ENCODE assay signal across 9 mouse cellular contexts in genomic region chr2:146061421-146062300, GRCm38 (mm10).
DNase-seq lines count a peak whose midpoint lies in the region; ATAC-seq and TF ChIP-seq lines count a peak whose summit lies in the region.
"Had no signal": no experiment of that assay in that cellular context is flagged by ENCODE, and none has a peak within 500 bp of the region (broad histone marks: within the 10 kb centered on the region; RNA-seq: fewer than 3 reads in every experiment).

No protein-coding gene starts in this region.

- no peak overlapping the region for H3K27ac ChIP-seq in heart, embryonic 16.5 days (ENCODE audit: low read length)
- peak overlapping the region; percentile 30; the same call in 1 of the 2 replicates for H3K27ac ChIP-seq in hindbrain, embryonic 13.5 days
- no peak overlapping the region for H3K27ac ChIP-seq in midbrain, postnatal 0 days (ENCODE audit: low read depth, low read length)

- no peak overlapping the region for H3K9ac ChIP-seq in heart, embryonic 16.5 days (ENCODE audit: low read length)
- H3K9ac ChIP-seq in hindbrain, embryonic 13.5 days, result no peak overlapping the region
- H3K9ac ChIP-seq in midbrain, postnatal 0 days (replicated peaks; ENCODE audit: low read length, poor library complexity, severe bottlenecking), result no peak overlapping the region

- no peaks in the 10 kb centered on the region for H3K36me3 ChIP-seq in heart, embryonic 16.5 days (ENCODE audit: control insufficient read depth, insufficient read depth)
- no peaks in the 10 kb centered on the region for H3K36me3 ChIP-seq in hindbrain, embryonic 13.5 days
- no peaks in the 10 kb centered on the region for H3K36me3 ChIP-seq in midbrain, postnatal 0 days (ENCODE audit: insufficient read depth, low read length)

- no peak for ATAC-seq in heart, embryonic 16.5 days (replicated peaks; ENCODE audit: extremely low read depth, insufficient read depth, low FRiP score)
- ATAC-seq in hindbrain, embryonic 13.5 days (ENCODE audit: low FRiP score), result peak; percentile 56; the same call in 1 of the 2 replicates
- peak; percentile 36; the same call in 1 of the 2 replicates for ATAC-seq in midbrain, postnatal 0 days (ENCODE audit: low FRiP score)
- ATAC-seq in megakaryocyte-erythroid progenitor cell, adult 5-6 weeks (replicated peaks; ENCODE audit: low FRiP score, low TSS enrichment, poor library complexity, severe bottlenecking), result no peak

- no peak for TF ChIP-seq CTCF in brain, embryonic 14.5 days (IDR thresholded peaks at IDR 0.05; ENCODE audit: borderline replicate concordance, extremely low read depth, insufficient read depth, insufficient read length)
- TF ChIP-seq CTCF in midbrain, postnatal 0 days (IDR thresholded peaks at IDR 0.05), result no peak

- 74% methylated on average over 16 of the region's 16 CpGs for WGBS in heart, embryonic 16.5 days
- WGBS in hindbrain, embryonic 13.5 days, result 35% methylated on average over 16 of the region's 16 CpGs
- 42% methylated on average over 16 of the region's 16 CpGs for WGBS in midbrain, postnatal 0 days

- no peaks in the 10 kb centered on the region for H3K9me3 ChIP-seq in heart, embryonic 16.5 days (replicated peaks; ENCODE audit: control insufficient read depth, low read length)
- no peaks in the 10 kb centered on the region for H3K9me3 ChIP-seq in hindbrain, embryonic 13.5 days
- H3K9me3 ChIP-seq in midbrain, postnatal 0 days (ENCODE audit: low read length), result no peaks in the 10 kb centered on the region

- H3K4me3 ChIP-seq in heart, embryonic 16.5 days (ENCODE audit: low read length), result no peak overlapping the region
- H3K4me3 ChIP-seq in hindbrain, embryonic 13.5 days, result peak overlapping the region; percentile 4; the same call in 1 of the 2 replicates
- H3K4me3 ChIP-seq in midbrain, postnatal 0 days (ENCODE audit: low read depth, low read length), result no peak overlapping the region
- H3K4me3 ChIP-seq: erythroblast, embryonic 14.5 days had no signal

- 0 out of 2 replicates have a peak overlapping the region, but pooled peaks have one; percentile 1 for H3K4me2 ChIP-seq in heart, embryonic 16.5 days (ENCODE audit: low read depth, low read length)
- H3K4me2 ChIP-seq in hindbrain, embryonic 13.5 days, result peak overlapping the region; percentile 46
- peak overlapping the region; percentile 26 for H3K4me2 ChIP-seq in midbrain, postnatal 0 days (ENCODE audit: low read depth, low read length, poor library complexity, severe bottlenecking)

- TF ChIP-seq POLR2A in brain, embryonic 14.5 days (IDR thresholded peaks at IDR 0.05; ENCODE audit: borderline replicate concordance, extremely low read depth, insufficient read depth, insufficient read length, poor library complexity, severe bottlenecking), result no peak

- DNase-seq in heart, adult 18-20 months, result no peak
- peak; percentile 89 for DNase-seq in brain, embryonic 14.5 days (ENCODE audit: low read depth)
- DNase-seq in midbrain, postnatal 0 days (ENCODE audit: low spot score), result peak; percentile 64
- no peak for DNase-seq in embryo, embryonic 9.5 days (ENCODE audit: extremely low spot score)
- no peak for DNase-seq in urinary bladder, adult 2 months (ENCODE audit: low spot score)

- H3K27me3 ChIP-seq in heart, embryonic 16.5 days (ENCODE audit: control insufficient read depth, insufficient read depth, low read length), result no peaks in the 10 kb centered on the region
- H3K27me3 ChIP-seq in hindbrain, embryonic 13.5 days, result no peaks in the 10 kb centered on the region
- 0 out of 2 replicates have a peak, but pooled peaks cover 5% of the 10 kb centered on the region for H3K27me3 ChIP-seq in midbrain, postnatal 0 days (ENCODE audit: insufficient read depth, low read length)

- H3K4me1 ChIP-seq in heart, embryonic 16.5 days (ENCODE audit: control insufficient read depth, insufficient read depth, low read length), result peaks cover 6% of the 10 kb centered on the region
- peaks cover 29% of the 10 kb centered on the region for H3K4me1 ChIP-seq in hindbrain, embryonic 13.5 days (replicated peaks)
- H3K4me1 ChIP-seq in midbrain, postnatal 0 days (ENCODE audit: insufficient read depth, low read length), result peaks cover 9% of the 10 kb centered on the region; the same call in 1 of the 2 replicates

Comparison
In these comparisons a context has a peak if more than half of its experiments do, and no peak if none do; other contexts are left out.
1. ATAC-seq: peak in hindbrain, embryonic 13.5 days (single experiment) and midbrain, postnatal 0 days (single experiment); none in heart, embryonic 16.5 days (single experiment) and megakaryocyte-erythroid progenitor cell, adult 5-6 weeks (single experiment).
2. DNase-seq: peak in brain, embryonic 14.5 days (single experiment) and midbrain, postnatal 0 days (single experiment); none in heart, adult 18-20 months (0 of 2), embryo, embryonic 9.5 days (single experiment) and urinary bladder, adult 2 months (single experiment).
3. Peak in every context shown above with its lines, with median percentiles within 50 percentile points of each other: H3K4me2 ChIP-seq.